Mouse (Mus musculus): ENCODE results near the gene Slc25a25.

The Slc25a25 gene

GRCm38 (mm10) chr2:32375317-32375940 is 75.8 kb downstream of the Slc25a25 start:
- no peak for TF ChIP-seq GATA4 (IDR thresholded peaks at IDR 0.05; ENCODE audit: insufficient replicate concordance, low read length)

GRCm38 (mm10) chr2:32374191-32374590 is 77.1 kb downstream of the Slc25a25 start:
- no peak for TF ChIP-seq GATA4 (IDR thresholded peaks at IDR 0.05; ENCODE audit: insufficient replicate concordance, low read length)

- TF ChIP-seq GATA4 (IDR thresholded peaks at IDR 0.05; ENCODE audit: insufficient replicate concordance, low read length): no peak
These were observed 83.9 kb downstream of the Slc25a25 start for GRCm38 (mm10) chr2:32367315-32367714.

All from liver, adult (tissue).